Mouse (Mus musculus) hematopoietic stem cell, adult 5-6 weeks (primary cell): ENCODE results near the gene Olfr1512. TPM values are rescaled to one million over a fixed set of nuclear protein-coding genes. Genes with fewer than 3 reads are reported as not detected.

Source experiments
- total RNA-seq: library from RNA; stranded (forward); fragments of 172-1452, 232-1000 nt; gene quantifications from 2 replicates; pipeline ENCODE4 v1.2.3, GENCODE M21; 2017

The Olfr1512 gene
- total RNA-seq, 1 experiment from 2014 or later = not detected

Other genes starting within 250 kb of the Olfr1512 start
- 191 and 251 TPM in 2 replicates for gene Supt16, start 181.8 kb downstream of the Olfr1512 start, total RNA-seq
- gene Chd8, start 121.4 kb downstream of the Olfr1512 start, total RNA-seq = 78.1 and 88.8 TPM in 2 replicates
- gene Tox4, start 100.0 kb downstream of the Olfr1512 start, total RNA-seq = 55.6 and 59.0 TPM in 2 replicates
- gene Rab2b, start 99.6 kb downstream of the Olfr1512 start, total RNA-seq = 12.7 and 14.1 TPM in 2 replicates
- gene Mettl3, start 74.0 kb downstream of the Olfr1512 start, total RNA-seq = 60.1 and 97.6 TPM in 2 replicates
- gene Sall2, start 50.4 kb downstream of the Olfr1512 start, total RNA-seq = 3.4 and 6.2 TPM in 2 replicates
- gene Olfr1513, start 22.8 kb downstream of the Olfr1512 start, total RNA-seq = not detected in 2 replicates
- gene Olfr1511, start 18.2 kb upstream of the Olfr1512 start, total RNA-seq = not detected in 2 replicates
- gene Olfr1510, start 35.2 kb upstream of the Olfr1512 start, total RNA-seq = not detected in 2 replicates
- not detected in 2 replicates for gene Olfr1509, start 63.8 kb upstream of the Olfr1512 start, total RNA-seq
- gene Olfr1508, start 88.3 kb upstream of the Olfr1512 start, total RNA-seq = not detected in 2 replicates
- gene Olfr1507, start 116.6 kb upstream of the Olfr1512 start, total RNA-seq = not detected in 2 replicates